Mouse (Mus musculus): ENCODE measurements around the gene Il2. TPM values are rescaled to one million over a fixed set of nuclear protein-coding genes. Genes with fewer than 3 reads are reported as not detected.

Gene Il2
- polyA plus RNA-seq, 1 experiment from 2014 or later = 0.05 TPM

DNA sequence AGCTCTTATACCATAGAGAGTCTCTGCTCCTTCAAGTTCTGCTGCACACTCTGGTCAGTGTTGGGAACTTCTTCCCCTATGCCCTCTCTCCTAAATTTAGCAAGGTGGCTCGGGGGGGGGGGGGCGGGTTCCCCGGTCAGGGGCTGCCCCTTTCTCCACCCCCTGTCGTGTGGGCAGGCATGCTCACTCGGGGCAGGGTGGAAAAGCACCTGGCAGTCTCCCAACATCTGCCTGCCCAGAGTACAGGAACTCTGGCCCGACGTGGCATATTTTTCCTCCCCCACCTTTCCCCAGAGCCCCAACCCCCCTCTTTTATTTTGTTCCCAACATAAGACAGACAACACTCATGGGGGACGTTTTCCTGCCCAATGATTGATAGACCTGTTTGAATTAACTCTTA lies 20.6 kb upstream of the Il2 start:
- ChIA-PET CTCF (no interaction called here), POLR2A (interaction anchor here (1.5 kb wide), 1 partner anchor 15 kb away, joined by 3 read pairs; no protein-coding TSS in a partner anchor)
- DNase-seq (ENCODE audit: low read depth, low spot score) = no peak
- ATAC-seq = no peak
- H3K27me3 ChIP-seq = peaks cover 29% of the 10 kb centered on the region
- TF ChIP-seq CTCF (IDR thresholded peaks at IDR 0.05) = no peak
- in situ Hi-C loops (cut with MboI; ENCODE audit: low pct_unique_long_range_greater_than_20kb) = no loop called here

DNA sequence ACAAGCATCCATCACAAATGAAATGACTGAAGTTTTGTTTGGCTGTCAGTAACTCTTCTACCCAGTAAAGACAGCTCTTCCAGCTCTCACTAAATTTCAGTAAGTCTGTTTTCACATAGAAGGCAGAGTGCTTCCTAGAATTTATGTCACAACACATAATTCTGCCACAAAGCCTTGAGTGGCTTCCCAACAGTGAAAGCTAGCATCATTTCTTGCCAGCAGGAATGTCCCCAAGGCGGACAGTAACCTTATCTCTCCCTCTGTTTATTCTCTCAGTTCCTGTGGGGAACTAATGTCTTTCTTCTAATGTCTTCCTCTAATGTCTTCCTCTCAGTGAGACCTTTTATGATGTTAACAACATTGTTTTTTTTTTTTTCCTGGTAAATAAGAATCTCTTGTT lies 19.2 kb upstream of the Il2 start:
- H3K27me3 ChIP-seq = peaks cover 20% of the 10 kb centered on the region
- ChIA-PET POLR2A (no interaction called here), CTCF (no interaction called here)
- in situ Hi-C loops (cut with MboI; ENCODE audit: low pct_unique_long_range_greater_than_20kb) = no loop called here
- no peak for ATAC-seq
- DNase-seq (ENCODE audit: low read depth, low spot score) = no peak
- TF ChIP-seq CTCF (IDR thresholded peaks at IDR 0.05) = no peak

DNA sequence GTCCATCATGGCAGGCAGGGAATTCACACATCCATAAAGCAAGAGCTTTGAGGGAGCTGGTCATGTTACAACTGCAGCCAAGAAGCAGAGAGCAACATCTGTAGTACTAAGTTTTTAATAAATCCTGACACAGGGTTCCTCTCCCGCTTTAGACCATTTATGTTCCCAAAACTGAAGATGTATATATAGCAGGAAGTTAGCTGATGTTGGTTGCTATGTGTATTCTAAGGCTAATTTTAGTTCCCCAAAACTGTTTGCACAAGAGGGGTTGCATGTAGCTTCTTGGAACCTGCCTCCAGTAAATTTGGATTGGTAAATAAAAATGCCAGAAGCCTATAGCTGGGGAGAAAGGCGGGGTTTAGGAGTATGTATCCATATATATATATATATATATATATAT lies 16.1 kb upstream of the Il2 start:
- in situ Hi-C loops (cut with MboI; ENCODE audit: low pct_unique_long_range_greater_than_20kb) = no loop called here
- ATAC-seq (no peak), DNase-seq (ENCODE audit: low read depth, low spot score) (no peak)
- peaks cover 25% of the 10 kb centered on the region for H3K27me3 ChIP-seq
- POLR2A ChIA-PET = interaction anchor here (0.7 kb wide), 1 partner anchor 359 kb away, joined by 5 read pairs; no protein-coding TSS in a partner anchor
- CTCF ChIA-PET = interaction anchor here (1.5 kb wide), 1 partner anchor 41 kb away, joined by 3 read pairs; no protein-coding TSS in a partner anchor
- TF ChIP-seq CTCF (IDR thresholded peaks at IDR 0.05) = no peak

DNA sequence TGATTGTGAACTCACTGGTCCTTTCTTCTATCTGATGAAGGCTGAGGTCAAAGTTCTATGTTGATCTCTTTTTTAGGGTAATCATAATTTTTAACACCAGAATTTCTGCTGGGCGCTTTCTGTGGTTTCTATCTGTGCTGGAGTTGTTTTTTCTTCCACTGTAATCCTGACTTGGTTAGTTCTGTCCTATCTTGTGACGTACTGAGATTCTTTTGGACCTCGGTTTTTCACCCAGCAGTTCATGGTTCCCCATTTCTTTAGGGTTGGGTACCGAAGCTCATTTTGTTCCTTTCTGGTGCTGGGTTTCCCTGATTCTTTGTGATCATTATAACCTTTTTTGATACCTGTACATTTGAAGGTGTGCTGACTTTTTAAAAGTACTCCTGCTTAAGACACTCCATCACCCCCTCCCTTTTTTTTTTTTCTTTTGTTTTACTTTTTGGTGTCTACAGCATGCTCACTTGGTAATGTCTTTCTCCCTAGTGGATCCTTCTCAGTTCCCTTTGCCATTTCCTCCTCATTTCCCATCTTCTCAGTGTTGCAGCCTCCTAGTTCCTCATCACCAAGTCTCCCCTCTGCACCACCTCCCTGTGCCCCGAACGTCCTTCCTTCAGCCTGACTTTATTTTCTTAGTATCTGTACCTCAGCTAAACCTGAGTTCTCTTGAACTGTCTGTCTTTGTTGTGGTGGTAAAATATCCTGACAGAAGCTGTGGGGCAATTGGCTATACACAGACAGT lies 14.6 kb upstream of the Il2 start:
- ATAC-seq (no peak), DNase-seq (ENCODE audit: low read depth, low spot score) (no peak)
- TF ChIP-seq CTCF (IDR thresholded peaks at IDR 0.05) = no peak
- peaks cover 21% of the 10 kb centered on the region for H3K27me3 ChIP-seq
- in situ Hi-C loops (cut with MboI; ENCODE audit: low pct_unique_long_range_greater_than_20kb) = no loop called here
- CTCF ChIA-PET = interaction anchor here (1.2 to 1.6 kb wide), 2 partner anchors 12 to 22 kb away, joined by 3 to 4 read pairs; no protein-coding TSS in a partner anchor
- POLR2A ChIA-PET = interaction anchor here (0.6 kb wide), 1 partner anchor 67 kb away, joined by 5 read pairs; no protein-coding TSS in a partner anchor

DNA sequence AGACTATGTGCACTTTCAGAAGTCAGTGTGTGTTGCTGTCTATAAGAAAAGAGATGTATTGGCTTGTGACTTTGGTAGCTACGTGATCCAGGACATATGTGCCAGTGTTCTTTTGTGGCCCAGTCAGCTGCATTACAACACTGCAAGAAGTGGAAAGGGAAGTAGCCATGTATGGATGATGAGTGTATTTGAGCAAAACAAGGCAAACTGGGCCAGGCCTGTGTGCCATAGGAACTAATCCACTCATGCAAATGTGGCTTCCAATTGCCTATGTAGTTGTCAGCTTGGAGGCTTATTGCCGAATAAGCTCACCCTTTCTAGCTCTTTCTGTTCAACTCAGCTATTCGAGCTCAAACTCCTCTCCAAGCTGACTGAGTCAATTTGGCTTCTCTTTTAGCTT lies 13.4 kb upstream of the Il2 start:
- in situ Hi-C loops (cut with MboI; ENCODE audit: low pct_unique_long_range_greater_than_20kb) = no loop called here
- DNase-seq (ENCODE audit: low read depth, low spot score) (no peak), ATAC-seq (no peak)
- CTCF ChIA-PET = interaction anchor here (1.2 to 1.6 kb wide), 5 partner anchors 9 to 20 kb away, joined by 3 to 5 read pairs (median 3); no protein-coding TSS in a partner anchor
- no peak for TF ChIP-seq CTCF (IDR thresholded peaks at IDR 0.05)
- peaks cover 23% of the 10 kb centered on the region for H3K27me3 ChIP-seq
- POLR2A ChIA-PET = no interaction called here

DNA sequence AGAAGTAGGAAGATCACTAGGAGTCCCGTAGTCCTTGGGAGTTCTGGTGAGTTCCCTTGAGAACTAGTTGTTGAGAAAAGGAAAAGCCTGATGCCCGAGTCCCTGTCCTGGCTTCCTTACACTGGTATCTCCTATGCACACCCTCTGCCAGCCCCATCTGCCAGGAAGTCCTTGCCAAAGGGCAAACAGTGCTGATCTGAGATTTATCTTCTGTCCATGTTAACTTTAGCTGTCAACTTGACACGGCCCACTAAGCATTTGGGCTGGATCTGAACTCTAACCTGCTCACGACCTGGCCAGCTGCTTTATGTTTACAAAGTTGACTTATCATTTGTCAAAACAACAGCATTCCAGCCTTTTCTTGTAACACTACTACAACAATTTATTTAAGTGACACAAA lies 11.5 kb upstream of the Il2 start:
- ChIA-PET POLR2A (no interaction called here), CTCF (interaction anchor here (0.9 to 1.8 kb wide), 2 partner anchors 12 to 19 kb away, joined by 3 to 4 read pairs; partner anchors contain the start of gene Il2)
- TF ChIP-seq CTCF (IDR thresholded peaks at IDR 0.05) = no peak
- ATAC-seq = no peak
- in situ Hi-C loops (cut with MboI; ENCODE audit: low pct_unique_long_range_greater_than_20kb) = no loop called here
- no peak for DNase-seq (ENCODE audit: low read depth, low spot score)
- H3K27me3 ChIP-seq = peaks cover 33% of the 10 kb centered on the region

DNA sequence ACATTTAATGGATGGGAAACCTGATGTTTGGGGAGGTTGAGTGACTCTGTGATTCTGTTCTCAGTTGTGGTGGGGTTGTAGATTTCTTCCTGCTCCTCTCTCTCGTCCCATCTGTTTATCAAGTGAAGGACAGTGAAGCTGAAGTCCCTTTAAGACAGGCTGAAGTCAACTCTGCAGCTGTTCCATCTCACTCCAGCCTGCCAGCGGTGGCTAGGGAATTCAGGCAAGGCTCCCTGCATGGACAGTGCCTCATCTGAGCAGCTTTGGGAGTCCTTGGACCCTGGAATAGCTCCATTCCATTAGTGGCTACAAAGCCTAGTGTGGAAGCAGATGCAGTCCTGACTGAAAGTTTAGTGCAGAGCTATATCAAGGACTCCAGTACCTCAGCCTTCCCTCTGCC lies 3.3 kb upstream of the Il2 start:
- DNase-seq (ENCODE audit: low read depth, low spot score) (no peak), ATAC-seq (no peak)
- POLR2A ChIA-PET = interaction anchor here (1.0 kb wide), 1 partner anchor 10 kb away, joined by 3 read pairs; no protein-coding TSS in a partner anchor
- H3K27me3 ChIP-seq = peaks cover 32% of the 10 kb centered on the region
- no peak for TF ChIP-seq CTCF (IDR thresholded peaks at IDR 0.05)
- in situ Hi-C loops (cut with MboI; ENCODE audit: low pct_unique_long_range_greater_than_20kb) = no loop called here
- CTCF ChIA-PET = interaction anchor here (1.4 to 2.8 kb wide), 3 partner anchors 10 to 75 kb away, joined by 4 to 10 read pairs (median 10); no protein-coding TSS in a partner anchor

DNA sequence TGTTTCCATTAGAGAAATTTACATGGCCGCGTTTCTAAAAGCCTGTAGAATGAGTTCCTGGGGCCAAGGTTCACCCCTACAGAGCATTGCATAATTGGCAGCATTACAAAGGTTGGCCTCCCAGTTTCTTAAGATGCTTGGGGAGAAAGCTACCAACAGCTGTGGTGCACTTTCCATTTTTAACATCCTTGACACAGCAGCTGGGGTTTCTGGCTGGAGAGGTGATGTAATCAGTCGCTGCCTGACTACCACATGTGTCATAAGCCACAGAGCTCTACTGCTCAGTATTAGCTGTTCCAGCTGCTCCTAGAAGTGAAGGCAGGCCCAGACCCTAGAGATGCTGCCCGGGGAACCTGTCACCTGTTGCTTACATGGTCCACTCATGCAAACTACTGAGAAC lies 2.5 kb upstream of the Il2 start:
- H3K27me3 ChIP-seq = peaks cover 28% of the 10 kb centered on the region
- ATAC-seq (peak; percentile 78), DNase-seq (ENCODE audit: low read depth, low spot score) (peak; percentile 3)
- ChIA-PET POLR2A (no interaction called here), CTCF (interaction anchor here (1.4 to 2.8 kb wide), 2 partner anchors 11 to 15 kb away, joined by 4 to 10 read pairs; no protein-coding TSS in a partner anchor)
- TF ChIP-seq CTCF (IDR thresholded peaks at IDR 0.05) = no peak
- in situ Hi-C loops (cut with MboI; ENCODE audit: low pct_unique_long_range_greater_than_20kb) = no loop called here

DNA sequence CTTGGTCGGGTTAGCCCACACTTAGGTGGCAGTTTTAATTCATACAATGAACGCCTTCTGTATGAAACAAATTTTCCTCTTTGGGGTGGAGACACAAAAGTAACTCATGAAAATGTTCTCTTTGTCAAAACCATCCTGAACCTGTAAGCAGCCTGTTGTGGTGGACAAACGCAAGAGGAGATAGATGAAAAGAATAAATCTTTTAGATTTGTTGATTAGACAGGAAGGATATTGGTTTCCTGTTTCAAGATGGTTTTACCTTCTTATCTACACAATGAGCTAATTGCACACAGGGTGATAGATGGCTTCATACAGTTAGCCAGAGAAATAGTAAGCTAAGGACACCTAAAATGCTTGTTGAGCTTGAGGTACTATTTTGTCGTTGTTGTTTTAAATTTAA lies 403 bp upstream of the Il2 start:
- DNase-seq (ENCODE audit: low read depth, low spot score) = no peak
- CTCF ChIA-PET = interaction anchor here (0.8 kb wide), 1 partner anchor 12 kb away, joined by 3 read pairs; no protein-coding TSS in a partner anchor
- no peak for TF ChIP-seq CTCF (IDR thresholded peaks at IDR 0.05)
- ATAC-seq = no peak
- POLR2A ChIA-PET = no interaction called here
- peaks cover 34% of the 10 kb centered on the region for H3K27me3 ChIP-seq
- in situ Hi-C loops (cut with MboI; ENCODE audit: low pct_unique_long_range_greater_than_20kb) = no loop called here

DNA sequence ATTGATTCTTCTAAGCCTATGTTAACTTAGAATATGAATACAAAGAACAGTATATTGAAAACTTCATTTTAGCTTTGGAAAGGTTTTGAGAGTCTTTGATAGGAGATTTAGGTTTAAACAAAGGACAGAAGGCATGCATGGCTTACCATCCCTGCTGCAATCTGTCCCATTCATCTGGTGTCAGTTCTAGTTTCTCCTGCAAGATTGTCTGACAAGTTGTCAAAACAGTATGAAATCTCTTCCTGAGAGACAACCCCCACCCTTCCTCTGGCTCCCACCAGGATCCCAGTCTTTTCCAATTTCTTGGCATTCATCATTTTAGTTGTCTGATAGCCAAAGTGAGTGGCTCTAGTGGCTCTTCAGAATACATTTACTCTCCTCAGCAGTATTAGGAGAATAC lies 35.0 kb downstream of the Il2 start:
- ChIA-PET CTCF (no interaction called here), POLR2A (no interaction called here)
- TF ChIP-seq CTCF (IDR thresholded peaks at IDR 0.05) = no peak
- in situ Hi-C loops (cut with MboI; ENCODE audit: low pct_unique_long_range_greater_than_20kb) = no loop called here
- no peak for DNase-seq (ENCODE audit: low read depth, low spot score)
- H3K27me3 ChIP-seq = peaks cover 42% of the 10 kb centered on the region
- no peak for ATAC-seq

DNA sequence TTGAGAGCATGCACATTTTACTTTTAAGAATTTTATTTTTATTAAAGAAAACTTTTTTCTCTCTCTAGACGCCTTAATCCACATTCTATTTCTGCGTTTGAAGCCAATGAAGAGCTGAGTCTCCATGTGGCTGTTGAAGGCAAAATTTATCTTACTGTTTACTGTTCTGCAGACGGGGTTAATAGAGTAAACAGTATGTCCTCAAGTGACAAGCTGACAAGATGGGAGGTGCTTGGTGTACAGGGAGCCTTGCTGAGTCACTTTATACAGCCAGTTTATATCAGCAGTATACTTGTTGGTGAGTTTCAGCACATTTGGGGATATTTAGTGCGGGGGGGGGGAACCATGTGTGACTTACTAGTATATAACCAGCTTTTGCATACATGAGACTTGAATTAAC lies 40.9 kb downstream of the Il2 start:
- ChIA-PET CTCF (interaction anchor here (1.1 kb wide), 1 partner anchor 121 kb away, joined by 3 read pairs; no protein-coding TSS in a partner anchor), POLR2A (interaction anchor here (0.6 kb wide), 1 partner anchor 27 kb away, joined by 3 read pairs; no protein-coding TSS in a partner anchor)
- TF ChIP-seq CTCF (IDR thresholded peaks at IDR 0.05) = no peak
- in situ Hi-C loops (cut with MboI; ENCODE audit: low pct_unique_long_range_greater_than_20kb) = no loop called here
- DNase-seq (ENCODE audit: low read depth, low spot score) (no peak), ATAC-seq (no peak)
- H3K27me3 ChIP-seq = peaks cover 52% of the 10 kb centered on the region

All from Patski (cell line).